Mouse (Mus musculus) E14TG2a.4 (cell line): ENCODE data around the gene Rab11a.
"Not testable (repeated sequence)": the region's sequence is repeated elsewhere in the genome, so short reads cannot be mapped to it uniquely, and the experiment has no call there.

Source experiments
- H3K27me3 ChIP-seq: 2 replicates; pipeline ENCODE4 v1.6.1; 2014; ENCODE audit warnings: low read length, control low read depth; ENCODE audit not compliant: insufficient read depth
- H3K36me3 ChIP-seq: 2 replicates; pipeline ENCODE4 v1.6.1; 2014; ENCODE audit warnings: low read length, control low read depth; ENCODE audit not compliant: insufficient read depth
- H3K4me1 ChIP-seq: replicated peaks from 2 replicates; pipeline ENCODE4 v1.6.1; 2014; ENCODE audit warnings: low read depth, low read length, control low read depth
- H3K4me3 ChIP-seq: replicated peaks from 2 replicates; pipeline ENCODE4 v1.5.1; 2014; ENCODE audit warnings: mild to moderate bottlenecking, low read length
- H3K9me3 ChIP-seq: 2 replicates; pipeline ENCODE4 v1.6.1; 2014; ENCODE audit warnings: low read length, control low read depth
- CTCF ChIP-seq: conservative IDR thresholded peaks from 2 replicates; pipeline ENCODE4 v1.5.1; 2014; ENCODE audit warnings: low read length
- NANOG ChIP-seq: IDR thresholded peaks from 2 replicates; pipeline ENCODE4 v1.6.1; 2014; ENCODE audit warnings: borderline replicate concordance, low read length, mixed read lengths
- POU5F1 ChIP-seq: IDR thresholded peaks from 2 replicates; pipeline ENCODE4 v1.6.1; 2014; ENCODE audit warnings: low read length, borderline replicate concordance

Rab11a gene

GRCm38 (mm10) chr9:64736076-64736638 is 1.4 kb downstream of the Rab11a start:
- H3K4me1 ChIP-seq: peaks cover 39% of the 10 kb centered on the region
- H3K36me3 ChIP-seq: no peaks in the 10 kb centered on the region
- H3K9me3 ChIP-seq: no peaks in the 10 kb centered on the region
- H3K27me3 ChIP-seq: no peaks in the 10 kb centered on the region
- no peak for TF ChIP-seq POU5F1
- TF ChIP-seq NANOG: no peak
- TF ChIP-seq CTCF: no peak
- H3K4me3 ChIP-seq: peak overlapping the region; percentile 99

DNA sequence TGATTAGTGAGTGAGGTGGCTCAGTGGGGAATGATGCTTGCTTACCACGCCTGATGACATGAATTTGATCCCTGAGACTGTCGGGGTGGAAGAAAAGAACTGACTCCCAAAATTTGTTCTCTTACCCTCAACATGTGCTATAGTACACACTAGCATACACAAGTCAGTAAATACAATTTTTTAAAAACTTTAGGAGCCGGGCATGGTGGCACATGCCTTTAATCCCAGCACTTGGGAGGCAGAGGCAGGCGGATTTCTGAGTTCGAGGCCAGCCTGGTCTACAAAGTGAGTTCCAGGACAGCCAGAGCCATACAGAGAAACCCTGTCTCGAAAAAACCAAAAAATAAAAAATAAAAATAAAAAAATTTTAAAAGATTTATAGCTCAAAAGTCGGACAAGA is 2.6 kb downstream of the Rab11a start:
- H3K9me3 ChIP-seq, H3K36me3 ChIP-seq, H3K4me3 ChIP-seq, H3K27me3 ChIP-seq: not testable (repeated sequence)
- peaks cover 31% of the 10 kb centered on the region for H3K4me1 ChIP-seq

- H3K9me3 ChIP-seq: no peaks in the 10 kb centered on the region
- H3K4me1 ChIP-seq: peaks cover 23% of the 10 kb centered on the region
- TF ChIP-seq CTCF (no peak), NANOG (no peak), POU5F1 (no peak)
- H3K36me3 ChIP-seq: no peaks in the 10 kb centered on the region
- no peaks in the 10 kb centered on the region for H3K27me3 ChIP-seq
- no peak overlapping the region for H3K4me3 ChIP-seq
These were observed 3.4 kb downstream of the Rab11a start for GRCm38 (mm10) chr9:64734166-64734565.

DNA sequence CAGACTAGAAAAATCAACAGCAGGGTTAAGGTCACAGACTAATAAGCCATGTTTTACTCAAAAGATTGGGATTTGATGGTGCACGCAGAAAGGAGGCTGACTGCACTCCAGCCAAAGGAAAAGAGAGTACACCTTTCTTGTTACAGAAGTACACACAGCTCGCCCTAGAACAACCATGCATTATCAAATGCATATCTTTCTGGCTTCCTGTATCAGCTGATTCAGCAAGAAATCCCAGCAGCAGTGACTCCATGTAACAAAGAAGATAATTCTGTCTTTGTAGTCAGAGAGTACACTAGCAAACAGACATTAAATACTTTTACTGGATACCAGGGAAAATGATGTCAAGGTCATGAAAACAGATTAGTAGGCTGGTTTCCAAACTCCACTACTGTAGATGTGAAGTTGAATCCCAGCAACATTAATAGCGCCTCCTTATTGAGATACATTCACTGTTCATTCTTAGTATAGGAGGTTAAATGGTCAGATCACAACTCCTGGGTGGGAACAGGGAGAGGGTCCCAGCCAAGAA is 6.5 kb downstream of the Rab11a start:
- Histone ChIP-seq H3K27me3 (no peaks in the 10 kb centered on the region), H3K4me1 (peaks cover 9% of the 10 kb centered on the region), H3K36me3 (peaks cover 20% of the 10 kb centered on the region), H3K9me3 (no peaks in the 10 kb centered on the region), H3K4me3 (no peak overlapping the region)
- no peak for TF ChIP-seq POU5F1
- TF ChIP-seq NANOG: no peak
- TF ChIP-seq CTCF: no peak

- Histone ChIP-seq H3K4me1 (no peaks in the 10 kb centered on the region), H3K36me3 (peaks cover 42% of the 10 kb centered on the region), H3K27me3 (no peaks in the 10 kb centered on the region), H3K4me3 (no peak overlapping the region), H3K9me3 (no peaks in the 10 kb centered on the region)
- TF ChIP-seq CTCF: no peak
- TF ChIP-seq POU5F1: no peak
- TF ChIP-seq NANOG: no peak
These were observed 11.1 kb downstream of the Rab11a start for GRCm38 (mm10) chr9:64726454-64726853.

DNA sequence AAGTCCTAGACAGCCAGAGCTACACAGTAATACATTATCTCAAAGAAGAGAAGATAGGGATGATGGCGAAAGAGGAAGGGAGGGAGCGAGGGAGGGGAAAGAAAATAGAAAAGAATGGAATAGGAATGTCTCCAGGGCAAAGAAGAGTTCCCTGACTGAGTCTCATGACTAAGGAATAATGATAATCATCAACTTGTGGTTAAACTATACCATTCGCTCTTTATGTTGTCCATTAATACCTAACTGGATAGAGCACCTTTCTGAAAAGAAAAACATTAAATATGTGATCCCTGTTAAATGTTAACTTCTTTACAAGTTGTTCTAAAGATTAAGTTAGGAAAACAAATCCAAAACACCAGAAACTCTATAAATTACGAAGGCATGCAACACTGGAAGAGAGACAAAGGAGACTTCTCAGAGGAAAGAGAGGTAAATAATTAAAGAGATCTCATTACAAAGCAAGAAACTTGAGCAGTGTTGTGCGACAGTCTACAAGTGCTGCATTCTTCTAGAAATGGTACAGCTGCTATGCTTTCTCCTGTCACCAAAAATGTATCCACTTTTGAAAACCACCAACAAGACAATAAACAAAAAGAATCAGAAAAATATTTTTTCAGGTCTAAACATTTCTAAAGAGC is 17.9 kb downstream of the Rab11a start:
- TF ChIP-seq CTCF: no peak
- TF ChIP-seq NANOG: no peak
- TF ChIP-seq POU5F1: no peak
- no peaks in the 10 kb centered on the region for H3K4me1 ChIP-seq
- H3K4me3 ChIP-seq: no peak overlapping the region
- no peaks in the 10 kb centered on the region for H3K27me3 ChIP-seq
- H3K9me3 ChIP-seq: no peaks in the 10 kb centered on the region
- H3K36me3 ChIP-seq: peaks cover 16% of the 10 kb centered on the region

- not testable (repeated sequence) for H3K4me3 ChIP-seq, H3K4me1 ChIP-seq, H3K27me3 ChIP-seq, H3K9me3 ChIP-seq
- peaks cover 47% of the 10 kb centered on the region for H3K36me3 ChIP-seq
These were observed 27.3 kb downstream of the Rab11a start for GRCm38 (mm10) chr9:64710291-64710690.

DNA sequence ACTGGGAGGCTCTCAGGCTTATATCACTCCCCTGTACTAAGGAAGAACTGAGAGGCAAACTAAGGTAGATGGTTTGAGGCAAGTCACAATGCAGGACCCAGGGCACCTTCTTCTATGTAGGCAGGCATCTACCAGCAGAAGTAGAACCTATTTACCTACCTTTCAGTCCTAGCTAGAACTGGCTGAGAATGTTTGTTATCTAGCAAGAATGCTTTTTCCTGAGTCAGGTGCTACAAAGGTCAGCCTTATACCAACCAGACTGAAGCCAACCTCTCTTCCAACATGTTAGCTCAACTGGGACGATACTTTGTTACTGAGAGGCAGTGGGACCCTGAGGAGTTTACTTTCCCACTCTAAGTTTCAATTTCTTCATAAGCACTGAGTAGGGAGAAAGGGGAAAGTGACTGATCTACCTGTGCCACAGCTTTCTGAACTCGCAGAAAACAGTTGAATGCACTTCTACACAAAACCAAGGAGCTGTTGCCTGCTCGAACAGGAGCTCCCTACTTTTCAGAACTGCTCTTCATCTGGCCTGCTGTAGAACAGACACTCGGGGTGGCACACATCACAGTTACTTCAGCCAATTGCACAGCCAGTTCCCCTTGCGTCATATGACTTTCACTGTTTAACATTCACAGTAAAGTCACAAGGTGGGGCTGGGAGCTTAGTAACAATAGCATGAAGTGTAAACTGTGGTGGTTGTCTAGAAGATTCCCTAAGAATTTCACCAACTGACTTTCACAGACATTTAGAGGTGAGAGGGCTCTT is 33.3 kb downstream of the Rab11a start:
- no peak overlapping the region for H3K4me3 ChIP-seq
- no peak for TF ChIP-seq CTCF
- no peak for TF ChIP-seq POU5F1
- H3K9me3 ChIP-seq: no peaks in the 10 kb centered on the region
- peaks cover 7% of the 10 kb centered on the region for H3K4me1 ChIP-seq
- H3K36me3 ChIP-seq: peaks cover 72% of the 10 kb centered on the region
- no peaks in the 10 kb centered on the region for H3K27me3 ChIP-seq
